Mouse (Mus musculus): ENCODE measurements around the gene Ppp1r15a. TPM values are rescaled to one million over a fixed set of nuclear protein-coding genes. Genes with fewer than 3 reads are reported as not detected.

Gene Ppp1r15a
- 19.4 and 20.0 TPM in 2 replicates for polyA plus RNA-seq (2012; rRNA removed)

DNA sequence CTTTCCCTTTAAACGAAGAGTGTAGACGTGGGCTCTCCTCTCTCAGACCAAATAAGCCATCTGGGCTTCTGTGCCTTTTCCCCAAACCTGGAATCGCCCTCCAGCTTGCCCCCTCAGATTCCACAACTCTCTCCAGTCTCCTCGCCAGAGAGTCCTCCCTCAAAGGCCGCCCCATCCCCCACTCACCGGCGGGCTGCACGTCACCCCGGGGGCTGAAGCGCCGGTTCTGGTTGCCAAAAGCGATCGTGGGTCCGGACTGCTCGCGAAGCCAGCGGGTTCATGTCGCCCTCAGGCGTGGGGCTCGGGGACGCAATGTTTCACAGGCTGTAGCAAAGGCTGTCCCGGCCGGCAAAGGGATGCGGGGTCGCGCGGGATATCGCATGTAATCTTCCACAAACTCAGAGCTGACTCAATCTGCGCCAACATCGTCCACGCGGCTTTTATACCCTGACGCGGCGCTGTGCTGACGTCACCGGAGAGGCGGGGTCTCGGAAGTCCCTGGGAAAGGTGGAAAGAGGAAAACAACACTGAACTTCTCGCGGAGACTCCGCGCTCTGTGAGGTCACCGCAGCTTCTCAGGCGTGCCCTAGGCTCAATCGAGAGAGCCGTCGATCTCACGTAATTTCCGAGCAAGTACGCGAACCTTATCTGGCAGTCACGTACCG lies at the start of gene Ppp1r15a, which contains the start of gene Plekha4:
Ppp1r15a (minus strand) TSS at position 460 of the 665 bp plus-strand sequence.
Plekha4 (plus strand) TSS at position 522 of the 665 bp plus-strand sequence.
- TF ChIP-seq CTCF (IDR thresholded peaks at IDR 0.05; ENCODE audit: extremely low read depth, insufficient read depth, low read length) = no peak
- peak; percentile 99 for TF ChIP-seq POLR2A (IDR thresholded peaks at IDR 0.05; ENCODE audit: extremely low read depth, insufficient read depth, low read length)

DNA sequence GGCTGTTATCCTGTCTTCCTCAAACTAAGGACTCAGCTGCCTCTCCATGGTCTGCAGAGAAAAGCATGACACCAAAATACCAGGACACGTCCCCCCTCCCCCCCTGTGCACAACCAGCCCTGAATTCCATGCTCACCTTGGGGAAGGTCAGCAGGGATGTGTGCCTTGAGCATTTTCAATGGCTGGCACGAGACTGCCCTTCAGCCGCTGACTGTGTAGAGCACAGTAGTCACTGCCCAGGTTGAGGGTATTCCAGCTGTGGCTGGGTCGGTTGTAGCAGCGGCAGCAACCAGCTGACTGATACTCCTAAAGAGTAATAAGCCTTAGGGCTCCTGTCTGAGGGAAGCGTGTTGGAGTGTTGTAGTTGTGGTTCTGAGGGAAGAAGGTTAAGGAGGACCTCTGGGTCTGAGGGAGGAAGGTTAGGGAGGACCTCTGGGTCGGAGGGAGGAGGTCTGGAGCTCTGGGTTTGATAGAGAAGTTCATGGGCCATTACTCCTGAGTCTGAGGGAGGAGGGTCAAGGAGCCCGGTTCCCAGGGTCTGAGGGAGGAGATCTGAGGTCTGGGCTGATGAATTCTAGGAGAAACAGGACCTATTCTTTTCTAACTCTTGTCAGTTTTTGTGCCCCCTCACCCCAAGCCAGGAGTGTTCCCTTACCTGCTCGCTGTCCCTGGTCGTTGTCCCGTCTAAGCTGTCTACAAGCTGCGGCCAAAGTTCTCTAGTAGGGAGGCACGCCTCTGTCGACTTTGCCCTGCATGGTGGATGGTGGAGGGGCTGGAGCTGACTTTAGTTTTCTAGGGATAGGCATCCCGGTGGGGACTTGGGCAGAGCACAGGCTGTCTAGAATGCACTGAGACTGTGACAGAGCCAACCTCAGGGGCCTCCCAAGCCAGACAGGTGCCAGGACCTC lies 48.7 kb upstream of the Ppp1r15a start:
- TF ChIP-seq CTCF (IDR thresholded peaks at IDR 0.05; ENCODE audit: extremely low read depth, insufficient read depth, low read length) (no peak), POLR2A (IDR thresholded peaks at IDR 0.05; ENCODE audit: extremely low read depth, insufficient read depth, low read length) (no peak)
- H3K4me3 ChIP-seq (ENCODE audit: insufficient read depth, low read length) = no peak overlapping the region
- no peak overlapping the region for H3K27ac ChIP-seq (ENCODE audit: insufficient read depth, low read length)
- H3K4me1 ChIP-seq (ENCODE audit: control insufficient read depth, insufficient read depth, low read length) = peaks cover 1% of the 10 kb centered on the region

More for the DNA sequence above, at the start of gene Ppp1r15a, which contains the start of gene Plekha4:
- Histone ChIP-seq H3K27ac (ENCODE audit: insufficient read depth, low read length) (peak within 1 kb of the TSS; percentile 92), H3K4me1 (ENCODE audit: control insufficient read depth, insufficient read depth, low read length) (peaks cover 7% of the 10 kb centered on the region; the same call in 1 of the 2 replicates), H3K4me3 (ENCODE audit: insufficient read depth, low read length) (peak within 1 kb of the TSS; percentile 78)

DNA sequence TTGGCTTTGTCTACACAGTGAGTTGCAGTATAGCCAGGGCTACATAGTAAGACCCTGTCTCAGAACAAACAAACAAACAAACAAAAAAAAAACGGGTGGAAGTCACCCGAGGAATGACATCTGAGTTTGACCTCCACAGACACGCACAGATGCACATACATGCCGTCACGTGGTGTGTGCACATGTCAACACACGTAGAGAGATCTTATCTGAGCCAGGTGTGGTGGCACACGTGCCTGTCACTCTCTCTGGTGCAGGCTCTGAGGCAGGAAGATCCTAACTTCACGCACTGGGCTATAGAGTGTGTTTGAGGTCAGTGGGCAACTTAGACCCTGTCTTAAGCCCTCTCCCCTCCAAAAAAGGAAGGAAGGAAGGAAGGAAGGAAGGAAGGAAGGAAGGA lies 47.9 kb upstream of the Ppp1r15a start:
- H3K4me3 ChIP-seq (ENCODE audit: insufficient read depth, low read length) = no peak overlapping the region
- TF ChIP-seq POLR2A (IDR thresholded peaks at IDR 0.05; ENCODE audit: extremely low read depth, insufficient read depth, low read length) (no peak), CTCF (IDR thresholded peaks at IDR 0.05; ENCODE audit: extremely low read depth, insufficient read depth, low read length) (no peak)
- no peak overlapping the region for H3K27ac ChIP-seq (ENCODE audit: insufficient read depth, low read length)
- peaks cover 1% of the 10 kb centered on the region for H3K4me1 ChIP-seq (ENCODE audit: control insufficient read depth, insufficient read depth, low read length)

DNA sequence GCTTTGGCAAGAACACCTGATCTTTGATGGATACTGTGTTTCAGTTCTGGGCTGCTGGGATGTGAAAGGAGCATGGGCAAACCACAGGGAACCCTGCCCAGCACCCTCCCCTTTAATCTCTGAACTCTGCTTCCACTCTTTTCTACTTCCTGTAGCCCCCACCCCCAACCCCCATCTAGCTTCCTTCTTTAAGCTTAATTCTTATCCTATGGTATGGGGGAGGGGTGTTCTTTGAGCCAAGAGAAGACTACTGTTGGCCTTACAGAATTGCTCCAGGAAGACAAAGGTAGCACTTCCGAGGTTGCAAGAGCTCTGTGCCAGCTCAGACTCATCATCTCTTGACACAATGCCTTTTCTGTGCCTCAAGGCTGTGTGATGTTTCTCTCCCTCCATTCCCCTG lies 45.9 kb upstream of the Ppp1r15a start:
- H3K4me3 ChIP-seq (ENCODE audit: insufficient read depth, low read length) = no peak overlapping the region
- TF ChIP-seq POLR2A (IDR thresholded peaks at IDR 0.05; ENCODE audit: extremely low read depth, insufficient read depth, low read length) (no peak), CTCF (IDR thresholded peaks at IDR 0.05; ENCODE audit: extremely low read depth, insufficient read depth, low read length) (no peak)
- peaks cover 1% of the 10 kb centered on the region for H3K4me1 ChIP-seq (ENCODE audit: control insufficient read depth, insufficient read depth, low read length)
- H3K27ac ChIP-seq (ENCODE audit: insufficient read depth, low read length) = no peak overlapping the region

DNA sequence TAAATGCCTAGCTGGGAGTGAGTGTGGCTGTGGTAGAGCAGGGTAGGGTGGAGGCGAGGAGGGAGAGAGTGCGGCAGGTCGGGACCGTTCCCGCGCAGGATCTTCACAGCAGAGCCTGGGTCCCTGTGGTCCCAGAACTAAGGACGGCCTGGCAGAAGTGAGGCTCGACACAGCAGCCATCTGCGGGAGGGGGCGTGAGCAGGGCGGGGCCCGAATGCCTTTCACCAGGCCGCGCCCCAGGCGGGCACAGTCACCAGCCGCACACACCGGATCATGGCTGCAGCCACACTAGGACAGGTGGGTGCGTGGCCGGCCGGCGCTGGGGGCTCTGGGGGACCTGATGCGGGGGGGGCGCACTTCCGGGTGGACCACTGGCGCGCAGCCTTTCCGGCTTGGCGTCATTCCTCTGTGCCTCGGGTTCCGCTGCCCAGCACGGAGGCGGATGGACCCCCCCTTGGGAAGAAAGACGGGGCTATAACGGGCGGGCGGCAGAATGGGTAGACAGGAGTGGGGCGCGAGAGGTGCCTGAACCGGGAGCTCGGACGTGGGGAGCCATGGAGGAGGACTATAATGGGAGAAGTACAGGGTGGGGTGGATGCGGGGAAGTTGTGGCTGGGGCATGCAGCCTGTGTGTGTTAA lies 44.2 kb upstream of the Ppp1r15a start, which contains the start of gene Bcat2:
Bcat2 (plus strand) TSS at position 51 of the 639 bp plus-strand sequence.
- Histone ChIP-seq H3K4me1 (ENCODE audit: control insufficient read depth, insufficient read depth, low read length) (peaks cover 1% of the 10 kb centered on the region), H3K4me3 (ENCODE audit: insufficient read depth, low read length) (peak within 1 kb of the TSS; percentile 64), H3K27ac (ENCODE audit: insufficient read depth, low read length) (peak within 1 kb of the TSS; percentile 62)
- TF ChIP-seq CTCF (IDR thresholded peaks at IDR 0.05; ENCODE audit: extremely low read depth, insufficient read depth, low read length) (no peak), POLR2A (IDR thresholded peaks at IDR 0.05; ENCODE audit: extremely low read depth, insufficient read depth, low read length) (peak; percentile 33; the same call in 1 of the 2 replicates)

DNA sequence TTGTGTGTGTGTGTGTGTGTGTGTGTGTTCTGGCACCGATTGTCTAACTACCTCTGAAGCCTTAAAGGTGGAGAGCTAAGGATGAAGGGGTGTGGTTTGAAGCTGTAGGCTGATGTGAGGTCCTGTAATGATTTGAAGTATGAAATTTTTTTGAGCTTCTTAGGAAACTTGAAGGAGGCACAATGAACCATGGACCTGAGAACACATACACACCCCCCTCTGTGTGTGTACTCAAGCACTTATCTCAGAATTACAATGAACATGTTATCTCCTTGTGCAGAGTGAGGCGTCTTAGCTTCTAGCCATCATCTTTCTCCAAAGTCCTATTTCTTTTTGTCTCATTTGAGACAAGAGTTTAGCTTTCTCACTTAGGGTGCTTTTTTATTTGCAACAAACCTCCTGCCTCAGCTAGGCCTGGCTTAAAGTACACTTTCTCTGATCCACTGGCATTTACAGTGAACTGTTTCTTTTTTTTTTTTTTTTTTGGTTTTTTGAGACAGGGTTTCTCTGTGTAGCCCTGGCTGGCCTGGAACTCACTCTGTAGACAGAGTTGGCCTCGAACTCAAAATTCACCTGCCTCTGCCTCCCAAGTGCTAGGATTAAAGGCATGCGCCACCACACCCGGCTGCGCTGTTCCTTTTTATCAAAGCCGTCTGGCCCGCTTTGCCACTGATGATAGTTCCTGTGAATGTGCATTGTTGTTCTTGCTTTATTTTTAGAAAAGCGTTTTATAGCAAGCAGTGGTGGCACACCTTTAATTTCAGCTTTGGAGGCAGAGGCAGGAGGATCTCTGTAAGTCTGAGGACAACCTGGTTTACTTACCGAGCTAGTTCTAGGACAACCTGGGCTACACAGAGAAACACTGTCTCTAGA lies 42.8 kb upstream of the Ppp1r15a start:
- Histone ChIP-seq H3K4me3 (ENCODE audit: insufficient read depth, low read length) (peak overlapping the region; percentile 21; the same call in 1 of the 2 replicates), H3K4me1 (ENCODE audit: control insufficient read depth, insufficient read depth, low read length) (peaks cover 1% of the 10 kb centered on the region), H3K27ac (ENCODE audit: insufficient read depth, low read length) (peak overlapping the region; percentile 69)
- no peak for TF ChIP-seq CTCF (IDR thresholded peaks at IDR 0.05; ENCODE audit: extremely low read depth, insufficient read depth, low read length)
- no peak for TF ChIP-seq POLR2A (IDR thresholded peaks at IDR 0.05; ENCODE audit: extremely low read depth, insufficient read depth, low read length)

DNA sequence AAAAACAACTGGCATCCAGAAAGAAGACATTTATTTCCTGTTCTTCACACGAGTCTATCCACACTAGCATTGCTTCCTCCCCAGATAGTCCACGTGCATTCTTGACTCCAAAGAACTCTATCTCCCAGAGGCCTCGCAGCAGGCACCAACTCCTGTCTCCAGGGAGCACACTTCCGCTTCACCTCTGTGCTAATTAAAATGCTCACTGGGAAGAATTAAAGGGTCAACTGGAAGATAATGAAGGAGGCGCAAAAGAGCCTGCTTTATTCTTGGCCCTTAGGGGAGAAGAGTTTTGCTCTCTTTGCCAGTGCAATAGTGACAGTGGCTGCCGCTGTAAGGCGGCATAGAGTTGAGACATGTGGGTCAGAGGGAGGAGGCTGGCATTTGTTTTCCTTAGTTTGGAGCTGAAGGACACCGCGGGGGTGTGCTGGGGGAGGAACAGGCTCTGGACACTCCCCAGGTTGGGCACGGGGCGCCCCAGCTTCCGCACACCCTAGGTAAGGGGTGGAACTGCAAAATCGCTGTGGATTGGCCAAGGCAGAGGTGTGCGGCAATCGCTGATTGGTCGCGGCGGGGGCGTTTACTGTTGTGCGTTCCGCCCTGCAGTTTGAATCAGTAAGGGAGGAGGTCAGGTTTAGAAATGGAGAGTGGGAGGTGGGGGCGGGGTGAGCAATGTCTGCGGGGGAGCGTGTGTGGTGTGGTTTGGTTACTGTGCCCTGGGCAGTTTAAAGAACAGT lies 41.9 kb upstream of the Ppp1r15a start:
- Histone ChIP-seq H3K4me1 (ENCODE audit: control insufficient read depth, insufficient read depth, low read length) (peaks cover 1% of the 10 kb centered on the region), H3K4me3 (ENCODE audit: insufficient read depth, low read length) (peak overlapping the region; percentile 21), H3K27ac (ENCODE audit: insufficient read depth, low read length) (peak overlapping the region; percentile 80)
- no peak for TF ChIP-seq POLR2A (IDR thresholded peaks at IDR 0.05; ENCODE audit: extremely low read depth, insufficient read depth, low read length)
- no peak for TF ChIP-seq CTCF (IDR thresholded peaks at IDR 0.05; ENCODE audit: extremely low read depth, insufficient read depth, low read length)

All from cortical plate, adult 2 months (tissue).